Mouse (Mus musculus) E14TG2a.4 (cell line): ENCODE data around the gene Tlnrd1.
A peak's percentile ranks its signal among the peaks of the same experiment; 100 is the strongest.

Experiments
- H3K27me3 ChIP-seq: 2 replicates; pipeline ENCODE4 v1.6.1; 2014; ENCODE audit warnings: low read length, control low read depth; ENCODE audit not compliant: insufficient read depth
- H3K36me3 ChIP-seq: 2 replicates; pipeline ENCODE4 v1.6.1; 2014; ENCODE audit warnings: low read length, control low read depth; ENCODE audit not compliant: insufficient read depth
- H3K4me1 ChIP-seq: replicated peaks from 2 replicates; pipeline ENCODE4 v1.6.1; 2014; ENCODE audit warnings: low read depth, low read length, control low read depth
- H3K4me3 ChIP-seq: replicated peaks from 2 replicates; pipeline ENCODE4 v1.5.1; 2014; ENCODE audit warnings: mild to moderate bottlenecking, low read length
- H3K9me3 ChIP-seq: 2 replicates; pipeline ENCODE4 v1.6.1; 2014; ENCODE audit warnings: low read length, control low read depth
- CTCF ChIP-seq: conservative IDR thresholded peaks from 2 replicates; pipeline ENCODE4 v1.5.1; 2014; ENCODE audit warnings: low read length
- NANOG ChIP-seq: IDR thresholded peaks from 2 replicates; pipeline ENCODE4 v1.6.1; 2014; ENCODE audit warnings: borderline replicate concordance, low read length, mixed read lengths
- POU5F1 ChIP-seq: IDR thresholded peaks from 2 replicates; pipeline ENCODE4 v1.6.1; 2014; ENCODE audit warnings: low read length, borderline replicate concordance

Tlnrd1 gene

GRCm38 (mm10) chr7:83886366-83887129 is 2.4 kb upstream of the Tlnrd1 start:
- TF ChIP-seq CTCF = peak; percentile 61
- no peak for TF ChIP-seq POU5F1
- H3K4me3 ChIP-seq = no peak overlapping the region
- H3K27me3 ChIP-seq = no peaks in the 10 kb centered on the region
- no peaks in the 10 kb centered on the region for H3K9me3 ChIP-seq
- peaks cover 57% of the 10 kb centered on the region for H3K4me1 ChIP-seq
- H3K36me3 ChIP-seq = peaks cover 13% of the 10 kb centered on the region

GRCm38 (mm10) chr7:83885835-83886234 is 1.7 kb upstream of the Tlnrd1 start:
- Histone ChIP-seq H3K4me3 (peak overlapping the region; percentile 89; the same call in 1 of the 2 replicates), H3K9me3 (no peaks in the 10 kb centered on the region), H3K4me1 (peaks cover 56% of the 10 kb centered on the region), H3K27me3 (no peaks in the 10 kb centered on the region), H3K36me3 (peaks cover 20% of the 10 kb centered on the region)
- TF ChIP-seq POU5F1 (no peak), CTCF (no peak)

- TF ChIP-seq CTCF (no peak), POU5F1 (no peak), NANOG (no peak)
- Histone ChIP-seq H3K27me3 (no peaks in the 10 kb centered on the region), H3K4me3 (peak overlapping the region; percentile 89), H3K9me3 (no peaks in the 10 kb centered on the region), H3K36me3 (peaks cover 25% of the 10 kb centered on the region), H3K4me1 (peaks cover 57% of the 10 kb centered on the region)
Measured at GRCm38 (mm10) chr7:83884921-83885532, 922 bp upstream of the Tlnrd1 start.

GRCm38 (mm10) chr7:83883276-83884020 is 657 bp downstream of the Tlnrd1 start:
- H3K9me3 ChIP-seq = no peaks in the 10 kb centered on the region
- no peaks in the 10 kb centered on the region for H3K27me3 ChIP-seq
- no peak for TF ChIP-seq NANOG
- TF ChIP-seq POU5F1 = no peak
- H3K4me3 ChIP-seq = peak overlapping the region; percentile 89
- H3K36me3 ChIP-seq = peaks cover 25% of the 10 kb centered on the region
- H3K4me1 ChIP-seq = peaks cover 58% of the 10 kb centered on the region

GRCm38 (mm10) chr7:83882633-83883275 is 1.4 kb downstream of the Tlnrd1 start:
- no peaks in the 10 kb centered on the region for H3K9me3 ChIP-seq
- TF ChIP-seq NANOG (no peak), POU5F1 (no peak), CTCF (no peak)
- H3K36me3 ChIP-seq = peaks cover 25% of the 10 kb centered on the region
- H3K27me3 ChIP-seq = no peaks in the 10 kb centered on the region
- peaks cover 65% of the 10 kb centered on the region for H3K4me1 ChIP-seq
- peak overlapping the region; percentile 89 for H3K4me3 ChIP-seq

- TF ChIP-seq POU5F1 (no peak), CTCF (no peak), NANOG (no peak)
- H3K36me3 ChIP-seq = peaks cover 25% of the 10 kb centered on the region
- H3K4me3 ChIP-seq = peak overlapping the region; percentile 89
- no peaks in the 10 kb centered on the region for H3K27me3 ChIP-seq
- no peaks in the 10 kb centered on the region for H3K9me3 ChIP-seq
- H3K4me1 ChIP-seq = peaks cover 70% of the 10 kb centered on the region
Measured at GRCm38 (mm10) chr7:83882150-83882632, 1.9 kb downstream of the Tlnrd1 start.

GRCm38 (mm10) chr7:83878676-83879448 is 5.2 kb downstream of the Tlnrd1 start:
- H3K27me3 ChIP-seq = no peaks in the 10 kb centered on the region
- peak overlapping the region; percentile 32 for H3K4me3 ChIP-seq
- H3K36me3 ChIP-seq = peaks cover 25% of the 10 kb centered on the region
- TF ChIP-seq NANOG (peak; percentile 82), CTCF (no peak), POU5F1 (peak; percentile 65; the same call in 1 of the 2 replicates)
- no peaks in the 10 kb centered on the region for H3K9me3 ChIP-seq
- peaks cover 72% of the 10 kb centered on the region for H3K4me1 ChIP-seq
